Mouse (Mus musculus) forebrain, postnatal 0 days (tissue): ENCODE measurements around the gene Pimreg. TPM values are rescaled to one million over a fixed set of nuclear protein-coding genes. Genes with fewer than 3 reads are reported as not detected.

Source experiments
- ATAC-seq: fragments of 200-750 bp; cut with Nextera tagmentation; 2 replicates; pipeline ENCODE4 v1.8.0; 2017; ENCODE audit warnings: mild to moderate bottlenecking, moderate library complexity
- DNase-seq: peaks from one replicate; pipeline ENCODE4 v3.0.0-alpha.2; 2015
- H3K27ac ChIP-seq: fragments of 300-500 bp; sonication (generic); 2 replicates; pipeline ENCODE4 v1.5.1; 2014; ENCODE audit warnings: low read depth, mild to moderate bottlenecking, antibody characterized with exemption, low read length, moderate library complexity, mixed read lengths
- H3K27me3 ChIP-seq: fragments of 300-500 bp; sonication (generic); 2 replicates; pipeline ENCODE4 v1.6.1; 2014; ENCODE audit warnings: mild to moderate bottlenecking, low read length, mixed read lengths; ENCODE audit not compliant: insufficient read depth
- H3K36me3 ChIP-seq: fragments of 300-500 bp; sonication (generic); 2 replicates; pipeline ENCODE4 v1.6.1; 2014; ENCODE audit warnings: mild to moderate bottlenecking, moderate library complexity; ENCODE audit not compliant: insufficient read depth
- H3K4me1 ChIP-seq: fragments of 300-500 bp; sonication (generic); 2 replicates; pipeline ENCODE4 v1.6.1; 2014; ENCODE audit warnings: antibody characterized with exemption; ENCODE audit not compliant: insufficient read depth
- H3K4me2 ChIP-seq: fragments of 300-500 bp; sonication (generic); 2 replicates; pipeline ENCODE4 v1.6.1; 2014; ENCODE audit warnings: low read depth, mild to moderate bottlenecking, moderate library complexity
- H3K4me3 ChIP-seq: fragments of 300-500 bp; sonication (generic); 2 replicates; pipeline ENCODE4 v1.5.1; 2014; ENCODE audit warnings: low read depth, low read length, mixed read lengths
- H3K9ac ChIP-seq: fragments of 300-500 bp; sonication (generic); 2 replicates; pipeline ENCODE4 v1.6.1; 2014; ENCODE audit warnings: mild to moderate bottlenecking
- H3K9me3 ChIP-seq: fragments of 300-500 bp; sonication (generic); 2 replicates; pipeline ENCODE4 v1.6.1; 2016; ENCODE audit warnings: low read length
- CTCF ChIP-seq: sonication (generic); IDR thresholded peaks from 2 replicates; pipeline ENCODE4 v1.5.1; 2016; ENCODE audit warnings: antibody characterized with exemption, control low read depth, low read depth
- WGBS: fragments of 180-500 bp; shearing (Covaris S2); extraction: QIAGEN DNeasy Blood & Tissue Kit; methylation state at CpG from one replicate; pipeline ENCODE4 v1.1.7; 2014; 5-methylcytosine and 5-hydroxymethylcytosine counted together
- polyA plus RNA-seq: library from polyadenylated mRNA; unstranded; fragments of >200 nt; fragmentation: Nextera tagmentation; extraction: Ambion mirVana; gene quantifications from 2 replicates; pipeline ENCODE4 v1.2.1, GENCODE M21; 2015
- total RNA-seq: library from RNA; depleted of rRNA; stranded (reverse); fragments of >200 nt; gene quantifications from 2 replicates; pipeline ENCODE4 v1.2.3, GENCODE M21; 2014

The Pimreg gene
- total and polyA plus RNA-seq, 2 experiments from 2014 or later = 14.9 to 20.6 TPM

GRCm38 (mm10) chr11:72050895-72051858, 9.3 kb downstream of the Pimreg start:
- Histone ChIP-seq H3K36me3 (no peaks in the 10 kb centered on the region), H3K4me2 (peak overlapping the region; percentile 86), H3K4me1 (no peaks in the 10 kb centered on the region; the same call in 1 of the 2 replicates), H3K9ac (peak overlapping the region; percentile 63), H3K9me3 (no peaks in the 10 kb centered on the region), H3K4me3 (peak overlapping the region; percentile 57), H3K27ac (peak overlapping the region; percentile 66), H3K27me3 (no peaks in the 10 kb centered on the region)
- 4% methylated on average over 45 of the region's 45 CpGs for WGBS
- peak; percentile 77 for TF ChIP-seq CTCF
- DNase-seq (peak; percentile 82), ATAC-seq (peak; percentile 77)

GRCm38 (mm10) chr11:72052221-72052620, 10.4 kb downstream of the Pimreg start:
- H3K27ac ChIP-seq = no peak overlapping the region
- no peaks in the 10 kb centered on the region for H3K36me3 ChIP-seq
- no peak for DNase-seq
- no peak for TF ChIP-seq CTCF
- no peak for ATAC-seq
- H3K9ac ChIP-seq = no peak overlapping the region
- WGBS = 34% methylated on average over 3 of the region's 3 CpGs
- H3K27me3 ChIP-seq = no peaks in the 10 kb centered on the region
- H3K4me1 ChIP-seq = no peaks in the 10 kb centered on the region; the same call in 1 of the 2 replicates
- H3K4me3 ChIP-seq = no peak overlapping the region
- H3K9me3 ChIP-seq = no peaks in the 10 kb centered on the region
- no peak overlapping the region for H3K4me2 ChIP-seq

GRCm38 (mm10) chr11:72052636-72053035, 10.8 kb downstream of the Pimreg start:
- Histone ChIP-seq H3K4me1 (no peaks in the 10 kb centered on the region; the same call in 1 of the 2 replicates), H3K4me2 (no peak overlapping the region), H3K9me3 (no peaks in the 10 kb centered on the region), H3K27me3 (no peaks in the 10 kb centered on the region), H3K27ac (no peak overlapping the region), H3K4me3 (no peak overlapping the region), H3K36me3 (no peaks in the 10 kb centered on the region), H3K9ac (no peak overlapping the region)
- 15% methylated on average over 5 of the region's 5 CpGs for whole genome bisulfite sequencing
- peak; percentile 49 for ATAC-seq
- TF ChIP-seq CTCF = peak; percentile 93
- peak; percentile 86 for DNase-seq

GRCm38 (mm10) chr11:72055176-72055575, 13.3 kb downstream of the Pimreg start:
- H3K9me3 ChIP-seq = no peaks in the 10 kb centered on the region
- TF ChIP-seq CTCF = no peak
- H3K27ac ChIP-seq = no peak overlapping the region
- no peaks in the 10 kb centered on the region for H3K27me3 ChIP-seq
- H3K4me3 ChIP-seq = no peak overlapping the region
- H3K4me2 ChIP-seq = no peak overlapping the region
- DNase-seq (no peak), ATAC-seq (no peak)
- H3K36me3 ChIP-seq = no peaks in the 10 kb centered on the region
- H3K9ac ChIP-seq = no peak overlapping the region
- H3K4me1 ChIP-seq = no peaks in the 10 kb centered on the region; the same call in 1 of the 2 replicates
- WGBS = 18% methylated on average over 2 of the region's 2 CpGs

GRCm38 (mm10) chr11:72057166-72057565, 15.3 kb downstream of the Pimreg start:
- TF ChIP-seq CTCF = no peak
- DNase-seq = no peak

GRCm38 (mm10) chr11:72060416-72060815, 18.6 kb downstream of the Pimreg start:
- no peak overlapping the region for H3K27ac ChIP-seq
- no peak overlapping the region for H3K4me2 ChIP-seq
- 75% methylated on average over 9 of the region's 9 CpGs for WGBS
- ATAC-seq = no peak
- peaks cover 11% of the 10 kb centered on the region; the same call in 1 of the 2 replicates for H3K9me3 ChIP-seq
- no peaks in the 10 kb centered on the region for H3K27me3 ChIP-seq
- TF ChIP-seq CTCF = no peak
- no peak for DNase-seq
- no peak overlapping the region for H3K4me3 ChIP-seq
- no peaks in the 10 kb centered on the region for H3K4me1 ChIP-seq
- no peaks in the 10 kb centered on the region for H3K36me3 ChIP-seq
- no peak overlapping the region for H3K9ac ChIP-seq

More at GRCm38 (mm10) chr11:72057166-72057565, 15.3 kb downstream of the Pimreg start:
- no peak overlapping the region for H3K27ac ChIP-seq
- H3K9ac ChIP-seq = no peak overlapping the region
- H3K4me3 ChIP-seq = no peak overlapping the region
- H3K9me3 ChIP-seq = no peaks in the 10 kb centered on the region
- H3K36me3 ChIP-seq = no peaks in the 10 kb centered on the region
- H3K4me2 ChIP-seq = no peak overlapping the region
- no peaks in the 10 kb centered on the region for H3K4me1 ChIP-seq
- WGBS = 57% methylated on average over 3 of the region's 3 CpGs
- peak; percentile 10 for ATAC-seq
- H3K27me3 ChIP-seq = no peaks in the 10 kb centered on the region

- Histone ChIP-seq H3K27me3 (no peaks in the 10 kb centered on the region), H3K27ac (no peak overlapping the region), H3K4me1 (no peaks in the 10 kb centered on the region), H3K9ac (no peak overlapping the region), H3K9me3 (peaks cover 11% of the 10 kb centered on the region; the same call in 1 of the 2 replicates), H3K4me3 (no peak overlapping the region), H3K4me2 (no peak overlapping the region), H3K36me3 (no peaks in the 10 kb centered on the region)
- 86% methylated on average over 13 of the region's 13 CpGs for WGBS
- TF ChIP-seq CTCF = no peak
- DNase-seq = no peak
- ATAC-seq = no peak
Measured at GRCm38 (mm10) chr11:72061093-72061620, 19.3 kb downstream of the Pimreg start.
